Mouse (Mus musculus): ENCODE data around the gene Abhd12.
"Not testable (repeated sequence)": the region's sequence is repeated elsewhere in the genome, so short reads cannot be mapped to it uniquely, and the experiment has no call there.

The Abhd12 gene

GRCm38 (mm10) chr2:150904272-150904935, at the start of gene Abhd12:
Gene Abhd12, minus strand, starts transcription at chr2:150904741.
- peak; percentile 95 for DNase-seq (ENCODE audit: low read depth)

GRCm38 (mm10) chr2:150951201-150951600, 46.7 kb upstream of the Abhd12 start:
- no peak for DNase-seq (ENCODE audit: low read depth)

DNA sequence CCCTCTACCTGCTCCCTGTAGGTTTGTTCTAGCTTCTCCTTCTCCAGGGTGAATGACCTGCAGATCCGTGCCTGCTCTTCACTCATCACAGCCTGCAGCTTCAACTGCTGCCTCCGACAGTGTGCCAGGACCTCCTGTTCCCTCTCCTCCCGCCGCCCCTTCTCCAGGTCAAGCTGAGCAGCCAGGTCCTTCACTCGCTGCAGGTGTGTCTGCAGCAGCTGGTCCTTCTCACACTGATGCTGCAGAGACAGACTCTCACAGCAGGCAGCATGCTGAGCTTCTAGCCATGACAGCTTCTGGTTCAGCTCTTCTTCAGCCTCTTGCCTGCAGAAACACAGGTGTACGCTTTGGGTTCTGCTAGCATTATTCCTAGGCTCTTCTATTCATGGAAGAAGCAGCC, 45.5 kb upstream of the Abhd12 start:
- DNase-seq (ENCODE audit: low read depth) = no peak

GRCm38 (mm10) chr2:150949652-150950051, 45.1 kb upstream of the Abhd12 start:
- no peak for DNase-seq (ENCODE audit: low read depth)

DNA sequence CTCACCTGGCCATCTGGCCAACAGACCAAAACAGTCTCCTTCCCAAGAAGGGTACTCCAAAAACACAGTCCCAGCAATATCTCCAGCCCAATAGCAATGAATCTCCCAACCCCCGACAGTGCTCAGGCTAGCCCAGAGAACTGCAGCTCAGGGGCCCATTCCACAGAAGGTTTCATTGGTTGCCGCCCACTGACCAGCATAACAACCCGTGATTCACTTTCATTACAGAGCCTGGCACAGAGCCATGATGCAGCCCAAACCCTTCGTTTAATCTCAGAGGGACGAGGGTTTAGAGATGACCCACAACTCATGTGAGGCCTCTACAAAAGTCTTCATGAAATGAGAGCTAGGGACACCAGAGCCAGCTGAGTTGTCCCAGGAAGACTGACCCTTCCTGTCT, 44.2 kb upstream of the Abhd12 start:
- no peak for DNase-seq (ENCODE audit: low read depth)

GRCm38 (mm10) chr2:150947880-150948611, 43.5 kb upstream of the Abhd12 start:
- DNase-seq (ENCODE audit: low read depth) = not testable (repeated sequence)

- not testable (repeated sequence) for DNase-seq (ENCODE audit: low read depth)
These were observed 42.8 kb upstream of the Abhd12 start for GRCm38 (mm10) chr2:150947341-150947740.

DNA sequence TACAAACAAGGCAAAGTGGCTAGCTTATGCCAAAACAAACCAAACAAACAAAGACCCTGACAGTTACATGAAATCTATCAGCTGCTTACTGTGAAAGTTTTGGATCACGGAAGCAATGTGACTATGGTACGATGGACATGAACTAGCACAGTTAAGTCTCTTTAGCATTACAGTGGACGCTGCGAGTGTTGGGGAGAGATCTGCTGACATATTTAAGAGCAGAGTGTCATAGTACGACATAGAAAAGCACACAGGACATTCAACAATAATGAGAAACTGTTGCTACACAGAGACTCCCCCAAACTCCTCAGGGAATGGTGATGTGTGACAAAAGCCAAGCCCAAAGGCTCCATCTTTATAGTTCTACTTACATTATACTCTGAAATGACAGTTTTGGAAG, 39.5 kb upstream of the Abhd12 start:
- DNase-seq (ENCODE audit: low read depth) = no peak

- DNase-seq (ENCODE audit: low read depth) = no peak
These were observed 30.1 kb upstream of the Abhd12 start for GRCm38 (mm10) chr2:150934659-150935058.

GRCm38 (mm10) chr2:150933482-150933881, 28.9 kb upstream of the Abhd12 start:
- DNase-seq (ENCODE audit: low read depth) = no peak

DNA sequence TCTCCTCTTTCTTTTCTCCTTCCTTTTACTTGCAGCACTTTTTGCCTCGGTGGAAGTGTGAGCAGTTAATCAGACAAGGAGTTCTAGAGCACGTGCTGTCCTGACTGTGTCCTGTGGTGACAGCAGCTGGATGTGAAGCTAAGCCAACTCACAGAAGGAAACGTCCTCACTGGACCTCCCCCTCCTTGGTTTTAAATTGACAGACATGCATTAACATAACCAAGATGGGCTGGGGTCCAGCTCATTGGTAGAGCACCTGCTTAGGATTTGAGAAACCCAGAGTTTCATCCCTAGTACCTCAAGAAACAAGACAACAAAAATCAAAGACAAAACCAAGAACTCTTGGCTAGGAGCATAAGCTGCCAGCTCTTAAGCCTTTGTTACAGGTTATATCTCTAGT, 26.3 kb upstream of the Abhd12 start:
- DNase-seq (ENCODE audit: low read depth) = no peak

DNA sequence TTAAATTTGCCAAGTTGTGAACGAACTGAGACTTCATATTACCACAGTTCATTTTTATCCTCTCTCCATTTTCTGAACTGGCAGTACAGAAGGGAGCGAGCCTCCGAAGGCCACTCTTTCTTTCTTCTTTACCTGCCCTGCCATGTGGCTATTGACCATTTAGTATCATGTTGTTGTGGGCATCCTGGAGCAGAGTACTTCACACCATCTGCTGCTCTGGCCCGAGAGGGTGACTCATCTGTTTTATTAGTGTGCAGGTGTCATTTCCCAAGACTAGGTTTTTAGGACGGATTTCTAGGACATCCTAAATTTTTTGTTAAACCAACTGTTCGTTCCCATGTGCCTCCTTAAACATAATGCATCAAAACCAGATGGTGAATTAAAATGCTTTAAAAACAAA, 24.6 kb upstream of the Abhd12 start:
- DNase-seq (ENCODE audit: low read depth) = no peak

DNA sequence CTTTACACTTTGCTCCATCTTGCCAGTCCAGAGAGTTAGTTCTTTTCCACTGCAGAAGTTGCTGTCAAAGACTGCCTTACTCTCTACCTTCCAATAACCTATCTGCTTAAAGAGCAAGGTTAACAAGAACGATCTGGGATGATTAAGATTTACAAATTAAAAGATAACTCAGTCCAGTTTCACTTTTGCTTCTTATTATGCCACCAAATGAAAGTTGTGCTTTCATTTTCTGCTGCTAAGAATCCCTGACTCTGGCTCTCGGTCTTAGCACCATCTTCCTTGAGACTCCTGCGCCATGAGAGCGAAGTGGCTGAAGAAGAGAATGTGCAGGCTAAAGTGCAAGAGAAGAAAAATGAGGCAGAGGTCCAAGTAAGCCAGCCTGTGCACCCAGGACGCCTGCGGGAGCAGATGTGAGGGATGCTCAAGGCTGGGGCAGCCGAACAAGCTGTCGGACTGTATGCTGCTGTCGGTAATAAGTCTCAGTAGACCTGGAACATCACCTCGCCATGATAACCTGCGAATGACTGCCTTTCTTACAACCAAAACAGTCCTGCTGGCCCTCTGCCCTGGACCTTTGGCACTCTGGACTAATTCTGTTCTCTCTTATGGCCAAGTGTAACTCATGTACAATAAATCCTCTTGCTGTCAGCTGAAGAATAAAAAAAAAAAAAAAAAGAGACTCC, 22.6 kb upstream of the Abhd12 start:
- no peak for DNase-seq (ENCODE audit: low read depth)

- no peak for DNase-seq (ENCODE audit: low read depth)
These were observed 19.0 kb upstream of the Abhd12 start for GRCm38 (mm10) chr2:150923505-150923904.

DNA sequence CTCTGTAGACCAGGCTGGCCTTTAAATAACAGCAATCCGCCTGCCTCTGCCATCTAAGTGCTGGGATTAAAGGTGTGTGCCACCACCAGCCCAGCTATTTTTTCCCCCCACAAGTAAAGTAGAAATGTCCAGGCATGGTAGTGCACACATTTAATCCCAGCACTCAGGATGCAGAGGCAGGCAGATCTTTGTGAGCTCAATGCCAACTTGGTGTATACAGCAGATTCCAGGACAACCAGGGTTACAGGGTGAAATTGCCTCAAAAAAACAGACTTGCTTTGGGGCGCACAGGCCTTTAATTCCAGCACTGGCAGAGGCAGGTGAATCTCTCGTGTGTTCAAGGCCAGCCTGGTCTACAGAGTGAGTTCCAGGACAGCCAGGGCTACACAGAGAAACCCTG, 18.5 kb upstream of the Abhd12 start:
- no peak for DNase-seq (ENCODE audit: low read depth)

DNA sequence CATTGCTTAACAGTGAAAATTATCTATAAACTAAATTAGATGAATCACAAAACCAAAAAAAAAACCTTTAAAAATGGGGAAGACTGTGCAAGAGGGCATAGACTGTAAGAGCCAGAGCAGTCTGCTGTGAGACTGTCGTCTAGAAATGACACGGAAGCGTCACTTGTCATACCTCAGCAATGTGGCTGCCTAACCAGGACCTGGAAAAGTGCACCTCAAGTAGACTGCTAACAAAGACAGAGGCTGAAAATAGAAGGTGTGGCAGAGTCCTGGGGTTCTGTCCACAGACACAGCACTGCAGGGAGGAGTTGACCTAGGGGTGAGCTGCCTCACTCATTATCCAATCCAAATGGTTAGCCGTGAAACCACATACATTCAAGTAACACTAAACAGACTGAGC, 17.6 kb upstream of the Abhd12 start:
- DNase-seq (ENCODE audit: low read depth) = no peak

DNA sequence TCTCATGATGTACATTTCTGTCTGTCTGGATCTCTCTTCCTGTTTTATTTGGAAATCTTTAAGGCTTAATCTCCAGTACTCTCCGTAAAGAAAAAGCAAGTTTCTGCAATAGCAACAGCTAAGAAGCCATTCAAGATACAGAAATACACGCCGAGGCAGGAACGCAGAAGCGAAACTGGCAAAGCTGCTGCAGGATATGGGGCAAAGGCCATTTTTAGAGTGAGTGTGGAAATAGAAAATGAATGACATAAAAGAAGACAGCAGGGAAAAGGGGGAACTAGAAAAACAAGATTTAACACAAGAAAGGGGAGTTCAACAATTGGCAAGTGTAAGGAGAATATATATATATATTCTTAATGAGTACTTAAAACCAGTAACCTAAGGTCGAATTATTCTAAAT, 17.2 kb upstream of the Abhd12 start:
- DNase-seq (ENCODE audit: low read depth) = no peak

DNA sequence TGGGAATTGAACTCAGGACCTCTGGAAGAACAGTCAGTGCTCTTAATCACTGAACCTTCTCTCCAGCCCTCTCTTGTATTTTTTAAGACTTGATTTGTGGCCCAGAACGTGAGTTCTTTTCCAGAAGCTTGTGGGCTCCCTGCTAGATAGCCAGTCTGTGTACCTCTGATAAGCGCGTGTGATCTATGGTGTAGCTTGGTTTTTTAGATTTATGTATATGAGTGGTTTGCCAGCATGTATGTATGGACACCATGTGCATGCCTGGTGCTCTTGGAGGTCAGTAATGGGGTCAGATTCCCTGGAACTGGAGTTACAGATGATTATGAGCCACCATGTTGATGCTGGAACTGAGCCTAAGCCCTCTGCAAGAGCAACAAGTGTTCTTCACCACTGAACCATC, 16.0 kb upstream of the Abhd12 start:
- no peak for DNase-seq (ENCODE audit: low read depth)

DNA sequence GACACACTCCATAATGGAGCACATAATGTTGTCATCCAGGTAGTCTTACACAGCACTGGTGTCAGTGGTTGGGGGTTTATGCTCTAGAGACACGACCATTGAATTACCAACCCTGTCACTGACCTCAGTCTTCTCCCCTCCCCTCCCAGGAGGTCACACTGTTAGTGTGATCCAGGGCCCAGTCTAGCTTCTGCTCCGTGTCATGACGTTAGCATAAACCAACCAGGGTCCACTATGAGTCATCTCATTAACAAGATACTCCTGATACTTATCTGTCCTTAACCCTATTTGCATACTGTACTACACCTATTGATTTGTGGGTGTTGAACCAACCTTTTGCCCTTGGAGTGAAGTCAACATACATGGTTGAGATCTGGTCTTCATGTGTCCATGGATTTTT, 14.2 kb upstream of the Abhd12 start:
- DNase-seq (ENCODE audit: low read depth) = no peak

GRCm38 (mm10) chr2:150915786-150916185, 11.2 kb upstream of the Abhd12 start:
- no peak for DNase-seq (ENCODE audit: low read depth)

- no peak for DNase-seq (ENCODE audit: low read depth)
These were observed 10.4 kb upstream of the Abhd12 start for GRCm38 (mm10) chr2:150914781-150915515.

GRCm38 (mm10) chr2:150910295-150910881, 5.8 kb upstream of the Abhd12 start:
- DNase-seq (ENCODE audit: low read depth) = no peak

Data from naive thymus-derived CD4-positive, alpha-beta T cell, adult 2 months (primary cell).